Mouse (Mus musculus) kidney, embryonic 15.5 days (tissue): ENCODE data around the gene Tacc3. TPM values are rescaled to one million over a fixed set of nuclear protein-coding genes. Genes with fewer than 3 reads are reported as not detected.

ENCODE experiments used
- ATAC-seq: fragments of 200-750 bp; cut with Nextera tagmentation; replicated peaks from 2 replicates; pipeline ENCODE4 v1.8.0; 2017; ENCODE audit warnings: moderate TSS enrichment; ENCODE audit not compliant: low FRiP score
- H3K27ac ChIP-seq: fragments of 300-500 bp; sonication (generic); 2 replicates; pipeline ENCODE4 v1.5.1; 2015; ENCODE audit warnings: mild to moderate bottlenecking, inconsistent platforms
- H3K27me3 ChIP-seq: fragments of 300-500 bp; sonication (generic); 2 replicates; pipeline ENCODE4 v1.6.1; 2015; ENCODE audit warnings: inconsistent platforms
- H3K36me3 ChIP-seq: fragments of 300-500 bp; sonication (generic); 2 replicates; pipeline ENCODE4 v1.6.1; 2015; ENCODE audit warnings: inconsistent platforms
- H3K4me1 ChIP-seq: fragments of 300-500 bp; sonication (generic); 2 replicates; pipeline ENCODE4 v1.6.1; 2015; ENCODE audit warnings: inconsistent platforms
- H3K4me2 ChIP-seq: fragments of 300-500 bp; sonication (generic); 2 replicates; pipeline ENCODE4 v1.6.1; 2015; ENCODE audit warnings: moderate library complexity, mild to moderate bottlenecking, inconsistent platforms
- H3K4me3 ChIP-seq: fragments of 300-500 bp; sonication (generic); replicated peaks from 2 replicates; pipeline ENCODE4 v1.5.1; 2015; ENCODE audit warnings: mild to moderate bottlenecking, inconsistent platforms
- H3K9ac ChIP-seq: fragments of 300-500 bp; sonication (generic); 2 replicates; pipeline ENCODE4 v1.6.1; 2015; ENCODE audit warnings: mild to moderate bottlenecking, inconsistent platforms
- H3K9me3 ChIP-seq: fragments of 300-500 bp; sonication (generic); replicated peaks from 2 replicates; pipeline ENCODE4 v1.6.1; 2016; ENCODE audit warnings: inconsistent platforms
- WGBS: fragments of 180-500 bp; shearing (Covaris S2); methylation state at CpG from one replicate; pipeline ENCODE4 v1.1.7; 2015; ENCODE audit warnings: mixed read lengths; 5-methylcytosine and 5-hydroxymethylcytosine counted together
- polyA plus RNA-seq: library from polyadenylated mRNA; unstranded; fragments of >200 nt; fragmentation: Nextera tagmentation; extraction: Ambion mirVana; gene quantifications from 2 replicates; pipeline ENCODE4 v1.2.1, GENCODE M21; 2015

Tacc3 gene
- polyA plus RNA-seq, 1 experiment from 2014 or later, result 195 TPM

DNA sequence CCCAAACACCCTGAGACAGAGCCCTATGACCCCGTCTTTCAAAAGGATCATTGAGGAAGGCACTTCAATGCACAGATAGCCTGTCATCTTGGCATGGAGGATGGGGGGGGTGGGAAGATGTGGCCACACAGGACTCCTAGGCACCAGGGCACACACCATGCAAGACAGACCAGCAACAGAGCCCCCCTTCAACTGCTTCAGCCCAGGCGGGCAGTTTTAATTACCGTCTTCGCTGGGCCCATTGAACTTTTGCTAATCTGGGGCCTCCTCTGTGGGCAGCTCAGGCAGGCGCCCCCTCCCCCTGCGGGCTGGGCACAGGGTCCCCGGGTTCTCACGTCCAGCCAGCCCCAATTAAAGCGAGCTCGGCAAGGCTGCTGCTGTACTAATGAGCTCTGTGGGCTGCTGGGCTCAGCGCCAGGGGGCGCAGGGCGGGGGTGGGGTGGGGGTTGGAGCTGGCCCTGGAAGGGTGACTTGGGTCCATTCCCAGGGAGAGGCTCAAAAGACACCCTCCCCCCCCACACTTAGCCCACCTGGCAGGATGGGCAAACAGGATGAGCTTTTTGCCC is 40.1 kb downstream of the Tacc3 start:
- Histone ChIP-seq H3K9ac (no peak overlapping the region), H3K4me1 (peaks cover 70% of the 10 kb centered on the region), H3K4me3 (no peak overlapping the region), H3K36me3 (no peaks in the 10 kb centered on the region), H3K9me3 (no peaks in the 10 kb centered on the region), H3K4me2 (no peak overlapping the region), H3K27me3 (peaks cover 51% of the 10 kb centered on the region), H3K27ac (no peak overlapping the region)
- WGBS, result 21% methylated on average over 13 of the region's 13 CpGs
- ATAC-seq, result no peak

GRCm38 (mm10) chr5:33698669-33699068 is 40.7 kb downstream of the Tacc3 start:
- WGBS, result 85% methylated on average over 5 of the region's 5 CpGs
- H3K27ac ChIP-seq, result no peak overlapping the region
- H3K27me3 ChIP-seq, result peaks cover 47% of the 10 kb centered on the region
- no peak overlapping the region for H3K4me2 ChIP-seq
- H3K9ac ChIP-seq, result no peak overlapping the region
- H3K4me3 ChIP-seq, result no peak overlapping the region
- no peak for ATAC-seq
- H3K4me1 ChIP-seq, result peaks cover 66% of the 10 kb centered on the region
- no peaks in the 10 kb centered on the region for H3K9me3 ChIP-seq
- H3K36me3 ChIP-seq, result no peaks in the 10 kb centered on the region

- no peaks in the 10 kb centered on the region for H3K9me3 ChIP-seq
- 40% methylated on average over 13 of the region's 13 CpGs for whole genome bisulfite sequencing
- H3K4me1 ChIP-seq, result peaks cover 58% of the 10 kb centered on the region
- no peak overlapping the region for H3K9ac ChIP-seq
- H3K4me3 ChIP-seq, result no peak overlapping the region
- H3K4me2 ChIP-seq, result no peak overlapping the region
- ATAC-seq, result no peak
- H3K27me3 ChIP-seq, result peaks cover 43% of the 10 kb centered on the region
- H3K36me3 ChIP-seq, result no peaks in the 10 kb centered on the region
- H3K27ac ChIP-seq, result no peak overlapping the region
Measured at GRCm38 (mm10) chr5:33700010-33700409, 42.1 kb downstream of the Tacc3 start.

GRCm38 (mm10) chr5:33701832-33702231 is 43.9 kb downstream of the Tacc3 start:
- Histone ChIP-seq H3K4me2 (no peak overlapping the region), H3K27ac (no peak overlapping the region), H3K9me3 (no peaks in the 10 kb centered on the region), H3K4me1 (peaks cover 59% of the 10 kb centered on the region), H3K9ac (no peak overlapping the region), H3K4me3 (no peak overlapping the region), H3K27me3 (peaks cover 31% of the 10 kb centered on the region), H3K36me3 (no peaks in the 10 kb centered on the region)
- no peak for ATAC-seq
- 77% methylated on average over 11 of the region's 11 CpGs for WGBS

DNA sequence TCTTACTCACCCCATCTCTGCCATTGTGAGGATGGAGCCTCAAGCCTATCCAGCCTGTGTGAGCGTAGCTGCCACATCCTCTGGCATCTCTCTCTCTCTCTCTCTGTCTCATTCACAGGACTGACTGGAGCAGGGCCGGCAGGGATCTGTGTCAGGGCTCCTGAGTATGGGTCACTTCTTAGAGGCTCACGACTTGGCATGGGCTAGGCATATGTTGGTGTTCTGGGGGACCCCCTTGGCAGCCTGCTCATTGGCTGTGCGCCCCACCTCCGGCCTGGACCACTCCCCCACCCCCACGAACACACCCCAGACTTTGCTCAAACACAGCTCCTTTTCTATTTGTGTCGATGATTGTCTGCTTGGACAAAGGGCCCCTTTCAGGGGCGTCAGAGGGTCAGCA is 46.1 kb downstream of the Tacc3 start:
- H3K4me1 ChIP-seq, result peaks cover 57% of the 10 kb centered on the region

DNA sequence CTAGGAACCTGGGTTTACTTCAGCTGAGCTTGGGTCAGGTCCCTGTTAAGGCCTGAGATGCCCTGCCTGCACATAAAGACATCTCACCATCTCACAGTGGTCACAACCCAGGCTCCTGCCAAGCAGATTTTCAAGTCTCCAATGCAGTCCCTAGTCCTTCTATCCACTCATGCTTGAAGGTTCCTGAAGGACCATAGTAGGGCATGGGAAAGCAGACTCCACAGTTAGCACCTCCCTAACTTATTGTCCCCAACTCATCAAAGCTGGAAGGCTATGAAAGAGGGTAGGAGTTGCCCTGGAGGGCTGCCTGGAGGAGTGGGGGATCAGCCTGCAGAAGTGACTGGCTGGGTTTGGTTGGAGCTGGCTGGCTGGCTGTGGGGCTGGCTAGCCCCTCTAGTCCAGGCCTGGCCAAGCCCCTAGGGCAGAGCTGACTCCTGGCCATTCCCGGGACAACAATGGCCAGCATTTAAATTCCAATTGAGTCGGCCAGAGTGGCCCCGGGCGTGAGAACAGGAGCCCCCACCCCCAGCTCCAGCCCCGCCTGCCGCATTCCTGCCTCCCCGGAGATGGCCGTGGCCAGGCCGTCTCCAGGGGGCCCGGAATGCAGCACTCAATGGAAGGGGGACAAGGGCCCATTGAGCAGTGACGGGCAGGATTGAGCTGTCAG is 47.1 kb downstream of the Tacc3 start:
- Histone ChIP-seq H3K4me2 (peak overlapping the region; percentile 17; the same call in 1 of the 2 replicates), H3K27me3 (peaks cover 10% of the 10 kb centered on the region), H3K9me3 (no peaks in the 10 kb centered on the region), H3K36me3 (no peaks in the 10 kb centered on the region), H3K4me3 (no peak overlapping the region), H3K27ac (no peak overlapping the region), H3K4me1 (peaks cover 56% of the 10 kb centered on the region), H3K9ac (no peak overlapping the region)
- peak; percentile 47; the same call in 1 of the 2 replicates for ATAC-seq
- 20% methylated on average over 11 of the region's 11 CpGs for WGBS

More for the DNA sequence above, 46.1 kb downstream of the Tacc3 start:
- H3K9me3 ChIP-seq, result no peaks in the 10 kb centered on the region
- no peak overlapping the region for H3K9ac ChIP-seq
- no peak for ATAC-seq
- H3K27ac ChIP-seq, result no peak overlapping the region
- no peak overlapping the region for H3K4me3 ChIP-seq
- H3K36me3 ChIP-seq, result no peaks in the 10 kb centered on the region
- 69% methylated on average over 8 of the region's 8 CpGs for WGBS
- H3K27me3 ChIP-seq, result peaks cover 20% of the 10 kb centered on the region
- no peak overlapping the region for H3K4me2 ChIP-seq

GRCm38 (mm10) chr5:33705612-33706349 is 47.9 kb downstream of the Tacc3 start:
- H3K9me3 ChIP-seq, result no peaks in the 10 kb centered on the region
- peaks cover 9% of the 10 kb centered on the region; the same call in 1 of the 2 replicates for H3K27me3 ChIP-seq
- peak overlapping the region; percentile 49; the same call in 1 of the 2 replicates for H3K27ac ChIP-seq
- no peaks in the 10 kb centered on the region for H3K36me3 ChIP-seq
- no peak overlapping the region for H3K4me3 ChIP-seq
- H3K9ac ChIP-seq, result no peak overlapping the region
- peak overlapping the region; percentile 17; the same call in 1 of the 2 replicates for H3K4me2 ChIP-seq
- peaks cover 52% of the 10 kb centered on the region for H3K4me1 ChIP-seq
- ATAC-seq, result peak; percentile 16; the same call in 1 of the 2 replicates
- 37% methylated on average over 9 of the region's 9 CpGs for WGBS

GRCm38 (mm10) chr5:33706350-33706629 is 48.4 kb downstream of the Tacc3 start:
- H3K36me3 ChIP-seq, result no peaks in the 10 kb centered on the region
- H3K4me1 ChIP-seq, result peaks cover 52% of the 10 kb centered on the region
- no peak overlapping the region for H3K4me3 ChIP-seq
- H3K27ac ChIP-seq, result peak overlapping the region; percentile 49; the same call in 1 of the 2 replicates
- peaks cover 5% of the 10 kb centered on the region; the same call in 1 of the 2 replicates for H3K27me3 ChIP-seq
- no peak for ATAC-seq
- H3K4me2 ChIP-seq, result no peak overlapping the region
- no peaks in the 10 kb centered on the region for H3K9me3 ChIP-seq
- H3K9ac ChIP-seq, result no peak overlapping the region
- WGBS, result 95% methylated on average over 1 of the region's 1 CpGs

- Histone ChIP-seq H3K4me3 (no peak overlapping the region), H3K27ac (peak overlapping the region; percentile 49; the same call in 1 of the 2 replicates), H3K36me3 (no peaks in the 10 kb centered on the region), H3K9ac (no peak overlapping the region), H3K9me3 (no peaks in the 10 kb centered on the region), H3K27me3 (no peaks in the 10 kb centered on the region), H3K4me2 (no peak overlapping the region), H3K4me1 (peaks cover 45% of the 10 kb centered on the region)
- WGBS, result 49% methylated on average over 4 of the region's 4 CpGs
- no peak for ATAC-seq
Measured at GRCm38 (mm10) chr5:33707163-33707562, 49.2 kb downstream of the Tacc3 start.

DNA sequence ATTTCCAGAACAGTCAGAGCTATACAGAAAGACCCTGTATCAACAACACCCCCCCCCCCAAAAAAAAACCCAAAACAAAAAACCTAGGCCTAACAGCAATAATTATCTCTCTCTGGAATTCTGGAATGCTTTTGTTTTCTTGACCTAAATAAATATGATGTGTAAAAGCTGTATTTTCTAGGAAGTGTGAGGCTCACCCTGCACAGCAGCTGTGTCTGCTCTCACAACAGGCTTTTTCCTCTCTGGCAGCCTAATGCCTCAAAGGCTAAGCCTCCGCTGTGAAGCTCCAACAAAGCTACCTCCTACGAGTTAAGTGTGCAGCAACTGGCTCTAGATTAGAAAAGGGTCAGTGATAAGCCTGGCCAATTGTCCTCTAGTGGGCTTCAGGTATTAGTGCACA is 51.1 kb downstream of the Tacc3 start:
- 59% methylated on average over 2 of the region's 2 CpGs for WGBS
- no peak overlapping the region for H3K27ac ChIP-seq
- ATAC-seq, result no peak; the same call in 1 of the 2 replicates
- no peak overlapping the region for H3K4me2 ChIP-seq
- no peak overlapping the region for H3K9ac ChIP-seq
- H3K4me3 ChIP-seq, result no peak overlapping the region
- H3K36me3 ChIP-seq, result no peaks in the 10 kb centered on the region
- no peaks in the 10 kb centered on the region for H3K9me3 ChIP-seq
- peaks cover 40% of the 10 kb centered on the region for H3K4me1 ChIP-seq
- H3K27me3 ChIP-seq, result no peaks in the 10 kb centered on the region

DNA sequence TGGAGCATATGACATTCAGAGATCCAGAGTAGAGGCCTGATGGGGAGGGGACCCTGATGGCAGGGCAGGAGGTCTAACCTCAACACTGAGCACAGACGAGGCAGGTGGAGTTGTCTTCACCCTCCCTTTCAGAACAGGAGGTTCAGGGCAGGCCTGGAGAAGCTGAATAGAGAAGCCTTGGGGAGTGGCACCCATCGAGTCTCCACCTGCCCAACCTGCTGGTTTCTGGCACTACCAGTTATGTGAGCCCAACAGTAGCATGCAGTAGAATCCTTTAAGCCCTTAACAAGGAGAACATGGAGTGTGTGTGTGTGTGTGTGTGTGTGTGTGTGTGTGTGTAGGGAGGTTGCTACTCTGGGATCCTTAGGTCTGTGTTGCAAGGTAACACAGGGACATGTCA is 54.6 kb downstream of the Tacc3 start:
- Histone ChIP-seq H3K9me3 (no peaks in the 10 kb centered on the region), H3K27me3 (no peaks in the 10 kb centered on the region), H3K36me3 (no peaks in the 10 kb centered on the region), H3K4me3 (no peak overlapping the region), H3K4me2 (no peak overlapping the region), H3K27ac (no peak overlapping the region), H3K4me1 (peaks cover 19% of the 10 kb centered on the region), H3K9ac (no peak overlapping the region)
- ATAC-seq, result no peak
- WGBS, result 81% methylated on average over 2 of the region's 2 CpGs

DNA sequence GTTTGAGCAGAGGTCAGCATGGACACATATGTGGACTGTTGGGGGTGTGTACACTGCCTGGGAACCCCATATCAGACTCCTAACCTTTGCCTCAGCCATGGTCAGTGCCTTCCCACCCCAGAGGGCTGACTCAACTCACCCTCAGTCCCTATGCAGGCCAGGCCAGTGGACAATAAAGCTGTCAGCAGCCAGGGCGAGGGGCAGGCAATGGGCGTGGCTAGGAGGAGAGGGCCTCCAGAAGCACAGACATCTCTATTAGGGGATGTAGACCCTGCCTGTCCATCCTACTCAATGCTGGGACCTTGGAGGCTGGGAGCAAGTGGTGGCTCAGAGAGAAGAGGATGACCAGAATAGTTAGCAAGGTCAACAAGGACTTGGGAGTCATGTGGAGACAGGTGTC is 57.3 kb downstream of the Tacc3 start:
- WGBS, result 38% methylated on average over 2 of the region's 2 CpGs
- Histone ChIP-seq H3K27ac (no peak overlapping the region), H3K4me3 (no peak overlapping the region), H3K36me3 (no peaks in the 10 kb centered on the region), H3K27me3 (peaks cover 7% of the 10 kb centered on the region; the same call in 1 of the 2 replicates), H3K4me1 (peaks cover 13% of the 10 kb centered on the region; the same call in 1 of the 2 replicates), H3K9me3 (no peaks in the 10 kb centered on the region), H3K9ac (no peak overlapping the region), H3K4me2 (no peak overlapping the region)
- ATAC-seq, result no peak
